Mouse (Mus musculus): ENCODE results near the gene Tmc3. TPM values are rescaled to one million over a fixed set of nuclear protein-coding genes. Genes with fewer than 3 reads are reported as not detected.

Tmc3 gene
- total and polyA plus RNA-seq, 3 experiments, result 0.71 TPM; not detected in 2

DNA sequence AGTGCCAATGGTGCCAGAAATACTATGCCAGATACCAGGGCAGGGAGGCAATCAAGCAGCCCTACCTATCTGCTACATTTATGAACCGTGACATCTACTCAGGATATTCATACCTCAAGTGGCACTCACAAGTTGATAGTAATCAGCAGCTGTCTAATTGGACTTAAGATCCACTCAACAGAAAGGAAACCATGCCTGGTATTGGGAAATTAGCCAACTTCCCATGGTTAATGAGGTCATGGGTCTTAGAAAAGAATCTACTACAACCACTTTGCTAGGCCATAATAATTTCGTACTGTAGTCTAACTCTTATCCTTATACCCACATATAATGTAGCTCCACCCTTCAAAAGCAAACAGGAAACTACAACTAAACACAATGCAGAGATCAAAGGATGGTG lies 28.2 kb upstream of the Tmc3 start:
- no peak for DNase-seq (ENCODE audit: low spot score)
- H3K9me3 ChIP-seq (replicated peaks), result no peaks in the 10 kb centered on the region
- TF ChIP-seq CTCF (IDR thresholded peaks at IDR 0.05; ENCODE audit: low read depth, low read length) (no peak), GATA2 (IDR thresholded peaks at IDR 0.05; ENCODE audit: borderline replicate concordance, low read depth, low read length) (no peak), GATA1 (IDR thresholded peaks at IDR 0.05; ENCODE audit: borderline replicate concordance, low read length) (no peak), POLR2AphosphoS5 (IDR thresholded peaks at IDR 0.05; ENCODE audit: insufficient replicate concordance, low read depth, low read length) (no peak), TAL1 (conservative IDR thresholded peaks at IDR 0.05; ENCODE audit: low read depth, low read length) (no peak)
- H3K36me3 ChIP-seq (replicated peaks), result no peaks in the 10 kb centered on the region
- no peak for ATAC-seq (ENCODE audit: extremely low read depth, insufficient number of reproducible peaks, low FRiP score, poor library complexity, severe bottlenecking)
- no peaks in the 10 kb centered on the region for H3K27me3 ChIP-seq (ENCODE audit: insufficient read depth, low read length)
- no peaks in the 10 kb centered on the region for H3K4me1 ChIP-seq (ENCODE audit: insufficient read depth, low read depth, low read length)
- no peak overlapping the region for H3K4me3 ChIP-seq (ENCODE audit: low read depth, low read length)

DNA sequence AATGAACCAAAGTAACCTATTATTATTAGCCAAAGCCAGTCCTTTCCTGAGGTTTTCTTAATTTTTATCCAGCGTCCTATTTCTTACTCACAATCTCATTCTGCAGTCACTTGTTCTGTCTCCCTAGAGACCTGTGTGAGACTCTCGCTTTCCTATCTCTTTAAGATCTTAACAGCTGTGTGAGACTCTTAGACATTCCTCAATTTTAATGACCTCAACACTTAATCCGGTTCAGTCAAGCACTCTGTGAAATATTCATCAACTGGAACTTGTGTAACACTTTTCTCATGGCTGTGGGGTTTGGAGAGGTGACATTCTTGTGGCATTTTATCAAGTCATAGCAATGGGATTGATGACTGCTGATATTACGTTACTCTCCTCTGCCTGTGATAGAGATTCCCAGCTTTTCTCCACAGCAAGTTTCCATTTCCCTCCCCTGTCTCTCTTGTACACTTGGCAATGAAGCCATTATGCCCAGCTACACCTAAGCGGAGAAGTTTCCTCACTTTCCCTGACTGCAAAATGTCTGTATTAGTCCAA lies 25.9 kb upstream of the Tmc3 start:
- Histone ChIP-seq H3K4me1 (ENCODE audit: insufficient read depth, low read depth, low read length) (no peaks in the 10 kb centered on the region), H3K9me3 (replicated peaks) (no peaks in the 10 kb centered on the region), H3K27me3 (ENCODE audit: insufficient read depth, low read length) (no peaks in the 10 kb centered on the region), H3K4me3 (ENCODE audit: low read depth, low read length) (no peak overlapping the region), H3K36me3 (replicated peaks) (no peaks in the 10 kb centered on the region)
- ATAC-seq (ENCODE audit: extremely low read depth, insufficient number of reproducible peaks, low FRiP score, poor library complexity, severe bottlenecking) (no peak), DNase-seq (ENCODE audit: low spot score) (no peak)
- TF ChIP-seq GATA1 (IDR thresholded peaks at IDR 0.05; ENCODE audit: borderline replicate concordance, low read length) (no peak), TAL1 (conservative IDR thresholded peaks at IDR 0.05; ENCODE audit: low read depth, low read length) (no peak), GATA2 (IDR thresholded peaks at IDR 0.05; ENCODE audit: borderline replicate concordance, low read depth, low read length) (no peak), POLR2AphosphoS5 (IDR thresholded peaks at IDR 0.05; ENCODE audit: insufficient replicate concordance, low read depth, low read length) (no peak), CTCF (IDR thresholded peaks at IDR 0.05; ENCODE audit: low read depth, low read length) (no peak)

DNA sequence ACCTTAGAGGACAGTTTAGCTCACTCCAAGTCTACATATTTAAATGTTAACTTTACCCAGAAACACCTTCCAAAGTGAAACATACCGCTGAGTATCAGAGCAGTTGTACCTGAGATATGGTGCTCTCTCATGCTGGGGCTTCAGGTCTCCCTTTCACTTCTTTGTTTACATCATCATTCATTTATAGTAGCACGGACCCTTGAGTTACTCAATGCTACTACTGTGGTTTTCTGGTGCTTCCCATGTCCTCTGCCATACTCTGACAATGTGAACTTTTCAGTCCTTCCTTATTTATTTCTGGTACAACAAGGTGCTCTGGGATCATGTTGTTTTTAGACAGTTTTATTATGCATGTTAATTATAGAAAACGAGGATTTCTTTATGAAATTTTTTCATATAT lies 25.2 kb upstream of the Tmc3 start:
- no peak overlapping the region for H3K4me3 ChIP-seq (ENCODE audit: low read depth, low read length)
- DNase-seq (ENCODE audit: low spot score) (no peak), ATAC-seq (ENCODE audit: extremely low read depth, insufficient number of reproducible peaks, low FRiP score, poor library complexity, severe bottlenecking) (no peak)
- H3K4me1 ChIP-seq (ENCODE audit: insufficient read depth, low read depth, low read length), result no peaks in the 10 kb centered on the region
- no peaks in the 10 kb centered on the region for H3K27me3 ChIP-seq (ENCODE audit: insufficient read depth, low read length)
- no peaks in the 10 kb centered on the region for H3K36me3 ChIP-seq (replicated peaks)
- no peak for TF ChIP-seq CTCF (IDR thresholded peaks at IDR 0.05; ENCODE audit: low read depth, low read length)
- no peak for TF ChIP-seq TAL1 (conservative IDR thresholded peaks at IDR 0.05; ENCODE audit: low read depth, low read length)
- TF ChIP-seq GATA1 (IDR thresholded peaks at IDR 0.05; ENCODE audit: borderline replicate concordance, low read length), result no peak
- no peak for TF ChIP-seq GATA2 (IDR thresholded peaks at IDR 0.05; ENCODE audit: borderline replicate concordance, low read depth, low read length)
- no peak for TF ChIP-seq POLR2AphosphoS5 (IDR thresholded peaks at IDR 0.05; ENCODE audit: insufficient replicate concordance, low read depth, low read length)
- no peaks in the 10 kb centered on the region for H3K9me3 ChIP-seq (replicated peaks)

DNA sequence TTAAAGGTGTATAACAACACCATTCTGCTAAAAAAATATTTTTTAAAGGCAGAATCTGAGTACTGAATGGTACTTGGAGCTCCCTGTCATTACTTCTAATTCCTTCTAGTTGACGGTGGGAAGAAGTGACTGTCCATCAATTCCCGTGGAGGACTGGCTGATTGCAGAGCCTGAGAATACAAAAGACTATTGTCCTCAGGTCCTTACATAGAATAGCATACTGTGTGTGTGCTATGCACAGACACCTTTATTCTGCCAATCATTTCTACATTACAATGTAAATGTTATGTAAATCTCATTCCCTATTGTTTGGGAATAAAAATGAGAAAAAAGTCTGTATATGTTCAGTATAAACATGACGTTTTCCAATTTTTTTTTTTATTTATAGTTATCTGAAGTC lies 22.9 kb upstream of the Tmc3 start:
- DNase-seq (ENCODE audit: low spot score), result no peak
- H3K36me3 ChIP-seq (replicated peaks), result no peaks in the 10 kb centered on the region
- TF ChIP-seq TAL1 (conservative IDR thresholded peaks at IDR 0.05; ENCODE audit: low read depth, low read length) (no peak), GATA1 (IDR thresholded peaks at IDR 0.05; ENCODE audit: borderline replicate concordance, low read length) (no peak), GATA2 (IDR thresholded peaks at IDR 0.05; ENCODE audit: borderline replicate concordance, low read depth, low read length) (no peak), CTCF (IDR thresholded peaks at IDR 0.05; ENCODE audit: low read depth, low read length) (no peak), POLR2AphosphoS5 (IDR thresholded peaks at IDR 0.05; ENCODE audit: insufficient replicate concordance, low read depth, low read length) (no peak)
- H3K9me3 ChIP-seq (replicated peaks), result no peaks in the 10 kb centered on the region
- no peak overlapping the region for H3K4me3 ChIP-seq (ENCODE audit: low read depth, low read length)
- ATAC-seq (ENCODE audit: extremely low read depth, insufficient number of reproducible peaks, low FRiP score, poor library complexity, severe bottlenecking), result no peak
- no peaks in the 10 kb centered on the region for H3K4me1 ChIP-seq (ENCODE audit: insufficient read depth, low read depth, low read length)
- H3K27me3 ChIP-seq (ENCODE audit: insufficient read depth, low read length), result no peaks in the 10 kb centered on the region

DNA sequence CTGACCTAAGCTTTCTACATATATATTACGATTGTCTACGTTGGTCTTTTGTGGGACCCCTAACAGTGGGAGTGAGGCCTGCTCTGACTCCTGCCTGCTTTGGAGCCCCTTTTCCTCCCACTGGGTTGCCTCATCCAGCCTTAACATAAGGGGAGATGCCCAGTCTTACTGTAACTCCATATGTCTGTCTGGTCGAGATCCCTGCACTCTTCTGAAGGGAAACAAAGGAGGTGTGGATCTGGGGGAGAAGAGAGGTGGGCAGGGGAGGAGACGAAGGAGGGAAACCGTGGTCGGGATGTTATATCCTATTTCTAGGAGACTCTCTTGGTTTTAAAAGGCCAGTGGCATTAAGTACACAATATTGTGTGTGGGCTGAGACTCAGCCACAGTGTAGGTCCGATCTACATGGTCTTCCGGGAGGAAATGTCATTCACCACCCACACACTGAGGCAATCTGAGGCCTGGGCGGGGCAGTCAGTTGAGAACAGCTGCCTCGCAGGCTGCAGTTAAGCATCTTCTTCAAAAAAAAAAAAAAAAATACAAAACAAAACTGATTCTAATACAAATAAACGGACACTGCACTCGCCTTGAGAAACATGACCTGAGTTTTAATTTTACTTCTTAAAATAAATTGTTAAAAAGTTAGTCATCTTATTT lies 20.0 kb upstream of the Tmc3 start:
- no peaks in the 10 kb centered on the region for H3K4me1 ChIP-seq (ENCODE audit: insufficient read depth, low read depth, low read length)
- H3K4me3 ChIP-seq (ENCODE audit: low read depth, low read length), result no peak overlapping the region
- peak; percentile 22; the same call in 1 of the 2 replicates for ATAC-seq (ENCODE audit: extremely low read depth, insufficient number of reproducible peaks, low FRiP score, poor library complexity, severe bottlenecking)
- no peaks in the 10 kb centered on the region for H3K9me3 ChIP-seq (replicated peaks)
- peaks cover 3% of the 10 kb centered on the region; the same call in 1 of the 2 replicates for H3K27me3 ChIP-seq (ENCODE audit: insufficient read depth, low read length)
- no peak for DNase-seq (ENCODE audit: low spot score)
- no peaks in the 10 kb centered on the region for H3K36me3 ChIP-seq (replicated peaks)
- TF ChIP-seq CTCF (IDR thresholded peaks at IDR 0.05; ENCODE audit: low read depth, low read length), result no peak
- no peak for TF ChIP-seq TAL1 (conservative IDR thresholded peaks at IDR 0.05; ENCODE audit: low read depth, low read length)
- no peak for TF ChIP-seq GATA1 (IDR thresholded peaks at IDR 0.05; ENCODE audit: borderline replicate concordance, low read length)
- TF ChIP-seq GATA2 (IDR thresholded peaks at IDR 0.05; ENCODE audit: borderline replicate concordance, low read depth, low read length), result no peak
- TF ChIP-seq POLR2AphosphoS5 (IDR thresholded peaks at IDR 0.05; ENCODE audit: insufficient replicate concordance, low read depth, low read length), result no peak

DNA sequence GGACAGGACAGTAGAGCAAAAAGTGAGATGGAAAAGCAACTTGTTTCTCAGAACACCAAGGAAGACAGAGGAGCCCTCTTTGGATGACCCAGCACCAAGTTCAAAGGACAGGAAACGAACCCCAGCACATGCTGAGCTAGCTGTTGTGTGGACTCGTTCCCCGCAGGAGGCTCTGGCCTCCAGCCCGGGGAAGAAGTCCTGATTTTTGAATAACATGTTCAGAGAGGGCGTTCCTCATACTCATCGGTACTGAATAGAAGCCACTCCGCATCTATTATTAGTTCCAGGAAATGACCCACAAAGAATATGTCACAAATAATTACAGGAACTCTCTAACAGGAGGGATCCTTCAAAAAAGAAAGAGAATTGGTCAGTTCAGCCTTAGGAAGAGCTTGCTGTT lies 18.8 kb upstream of the Tmc3 start:
- H3K9me3 ChIP-seq (replicated peaks), result no peaks in the 10 kb centered on the region
- ATAC-seq (ENCODE audit: extremely low read depth, insufficient number of reproducible peaks, low FRiP score, poor library complexity, severe bottlenecking) (no peak), DNase-seq (ENCODE audit: low spot score) (no peak)
- no peak overlapping the region for H3K4me3 ChIP-seq (ENCODE audit: low read depth, low read length)
- H3K27me3 ChIP-seq (ENCODE audit: insufficient read depth, low read length), result peaks cover 3% of the 10 kb centered on the region; the same call in 1 of the 2 replicates
- H3K36me3 ChIP-seq (replicated peaks), result no peaks in the 10 kb centered on the region
- TF ChIP-seq CTCF (IDR thresholded peaks at IDR 0.05; ENCODE audit: low read depth, low read length), result no peak
- TF ChIP-seq GATA2 (IDR thresholded peaks at IDR 0.05; ENCODE audit: borderline replicate concordance, low read depth, low read length), result no peak
- TF ChIP-seq TAL1 (conservative IDR thresholded peaks at IDR 0.05; ENCODE audit: low read depth, low read length), result no peak
- no peak for TF ChIP-seq GATA1 (IDR thresholded peaks at IDR 0.05; ENCODE audit: borderline replicate concordance, low read length)
- TF ChIP-seq POLR2AphosphoS5 (IDR thresholded peaks at IDR 0.05; ENCODE audit: insufficient replicate concordance, low read depth, low read length), result no peak
- no peaks in the 10 kb centered on the region for H3K4me1 ChIP-seq (ENCODE audit: insufficient read depth, low read depth, low read length)
